Mouse (Mus musculus) frontal cortex, postnatal 36 days (tissue): ENCODE results near the gene Prkcd.

Experiments used
- DNase-seq, 2 experiments: peaks; one replicate each; pipeline ENCODE4 v3.0.0; 2022; ENCODE audit warnings: low spot score in 2 of 2

The Prkcd gene

GRCm38 (mm10) chr14:30575791-30576190 is 50.2 kb downstream of the Prkcd start:
- no peak for DNase-seq

- DNase-seq: peak; percentile 79 to 86
Measured at GRCm38 (mm10) chr14:30573983-30574584, 51.9 kb downstream of the Prkcd start.

GRCm38 (mm10) chr14:30573235-30573634 is 52.8 kb downstream of the Prkcd start:
- DNase-seq: no peak

DNA sequence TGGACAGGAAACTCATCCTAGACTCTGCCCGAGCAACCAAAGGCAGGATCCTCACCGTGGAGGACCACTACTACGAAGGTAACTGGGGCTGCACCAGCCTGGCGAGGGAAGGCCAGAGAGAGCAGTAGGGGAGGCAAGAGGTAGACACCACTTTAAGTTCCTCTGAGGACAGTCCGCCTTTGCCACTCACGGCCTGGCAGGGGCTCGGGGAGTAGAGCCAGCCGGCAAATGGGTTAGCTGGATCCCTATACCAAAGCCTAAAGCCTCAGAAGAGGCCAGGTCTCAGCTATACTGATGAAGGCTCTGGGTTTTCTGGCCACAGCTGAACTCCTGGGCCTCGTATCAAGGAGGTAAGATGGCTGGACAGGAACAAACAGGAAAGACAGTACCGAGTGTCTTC is 53.8 kb downstream of the Prkcd start:
- no peak for DNase-seq

DNA sequence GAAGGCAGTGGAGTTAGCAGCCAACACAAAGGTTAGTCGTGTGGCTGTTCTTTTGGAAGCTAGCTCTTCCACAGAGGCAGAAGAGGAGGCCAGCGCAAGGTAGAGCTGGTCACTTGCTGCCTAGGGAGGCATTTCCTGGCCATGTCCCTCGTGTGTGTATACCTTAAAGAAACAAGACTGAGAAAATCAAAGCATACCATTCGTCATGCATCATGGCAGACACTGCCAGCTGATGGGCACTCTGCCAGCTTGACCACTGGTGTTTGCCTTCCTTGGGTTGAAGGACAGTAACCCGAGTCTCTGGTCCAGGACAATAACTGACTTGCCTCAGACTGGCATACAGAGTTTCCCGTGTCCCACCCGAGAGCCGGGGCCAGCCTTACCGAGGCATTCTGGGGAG is 55.7 kb downstream of the Prkcd start:
- DNase-seq: no peak

DNA sequence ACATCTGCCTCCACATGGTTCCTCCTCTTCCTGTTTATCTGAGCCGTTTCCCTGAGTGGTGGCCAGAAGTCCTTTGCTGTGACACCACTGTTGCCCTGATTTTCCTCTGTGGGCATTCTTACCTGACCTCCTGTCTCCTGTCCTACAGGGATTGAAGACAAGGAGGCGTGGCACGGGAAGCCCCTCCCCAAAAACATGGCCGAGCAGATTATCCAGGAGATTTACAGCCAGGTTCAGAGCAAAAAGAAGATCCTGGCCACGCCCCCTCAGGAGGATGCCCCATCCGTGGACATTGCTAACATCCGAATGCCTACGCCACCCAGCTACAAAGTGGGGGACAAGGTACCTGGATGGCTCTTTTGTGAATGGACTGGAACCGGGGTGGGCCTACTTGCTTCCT is 58.0 kb downstream of the Prkcd start:
- DNase-seq: no peak

DNA sequence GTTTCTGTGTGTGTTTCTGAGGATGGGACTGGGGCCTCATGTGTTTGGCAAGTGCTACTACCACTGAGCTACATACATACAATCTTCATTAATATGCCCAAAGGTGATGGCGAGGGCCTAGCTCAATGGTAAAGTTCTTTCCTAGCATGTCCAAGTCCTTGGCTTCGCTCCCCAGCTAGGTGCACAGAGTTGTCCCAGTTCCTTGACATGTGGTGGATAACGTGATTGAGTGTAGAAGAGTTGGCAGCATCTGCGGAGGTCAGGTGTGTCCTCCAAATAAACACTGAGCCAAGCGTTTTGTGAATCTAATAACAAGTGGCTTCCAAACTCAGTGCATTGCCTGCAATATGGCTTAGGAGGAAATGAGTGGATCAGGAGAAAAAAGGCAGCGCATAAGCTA is 59.7 kb downstream of the Prkcd start:
- no peak for DNase-seq

DNA sequence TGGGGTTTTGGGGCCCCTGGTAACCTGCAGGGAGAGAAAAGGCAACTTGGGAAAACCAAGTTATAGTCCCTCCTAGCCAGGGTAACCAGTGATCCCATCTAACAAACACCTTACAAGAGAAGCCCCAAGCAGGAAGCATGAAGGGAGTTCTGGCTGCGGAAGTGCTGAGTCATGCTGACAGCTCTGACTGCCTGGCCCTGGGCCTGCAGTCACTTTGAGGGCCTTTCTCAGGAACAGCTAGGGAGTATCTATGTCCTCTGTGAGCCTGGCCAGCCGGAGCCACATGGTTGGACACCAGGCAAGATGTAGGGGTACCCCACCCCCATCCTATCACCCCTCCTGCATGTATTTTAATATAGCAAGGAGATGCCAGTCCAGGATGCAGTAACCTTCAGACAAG is 61.6 kb downstream of the Prkcd start:
- DNase-seq: peak; percentile 42 to 43

- DNase-seq: no peak
Measured at GRCm38 (mm10) chr14:30562343-30562742, 63.7 kb downstream of the Prkcd start.

DNA sequence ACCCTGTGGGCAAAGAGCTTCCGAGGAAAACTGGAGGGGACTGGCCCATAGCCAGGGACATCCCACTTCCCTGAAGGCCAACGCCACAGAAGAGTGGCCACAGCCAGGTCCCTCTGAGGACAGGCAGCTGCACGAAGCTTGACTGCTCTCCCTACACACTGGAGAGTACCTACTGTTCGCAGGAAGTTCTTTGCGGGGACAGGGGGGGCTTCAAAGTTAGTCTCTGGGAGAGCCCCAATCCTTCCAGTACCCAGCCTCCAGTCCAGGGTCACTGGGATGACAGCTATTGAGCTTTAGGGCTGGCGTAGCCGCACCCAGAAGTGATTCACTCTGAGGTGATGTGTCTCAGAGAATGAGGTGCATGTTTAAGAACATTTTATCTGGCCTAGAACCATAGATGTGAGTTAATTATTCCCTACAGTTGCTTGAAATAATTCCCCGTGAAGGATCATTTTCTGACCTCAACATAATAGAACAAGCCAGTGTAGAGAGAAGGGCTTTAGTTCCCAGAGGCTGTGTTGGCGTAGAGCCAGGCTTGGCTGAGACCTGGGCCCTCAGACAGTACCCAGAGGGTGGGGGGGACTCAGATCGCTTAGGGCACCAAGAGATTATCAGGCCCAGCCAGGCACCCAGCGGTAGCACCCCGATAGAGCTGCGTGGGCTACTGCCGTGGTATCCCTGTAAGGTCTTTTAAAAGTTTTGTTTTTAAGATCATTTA is 64.4 kb downstream of the Prkcd start:
- DNase-seq: no peak

DNA sequence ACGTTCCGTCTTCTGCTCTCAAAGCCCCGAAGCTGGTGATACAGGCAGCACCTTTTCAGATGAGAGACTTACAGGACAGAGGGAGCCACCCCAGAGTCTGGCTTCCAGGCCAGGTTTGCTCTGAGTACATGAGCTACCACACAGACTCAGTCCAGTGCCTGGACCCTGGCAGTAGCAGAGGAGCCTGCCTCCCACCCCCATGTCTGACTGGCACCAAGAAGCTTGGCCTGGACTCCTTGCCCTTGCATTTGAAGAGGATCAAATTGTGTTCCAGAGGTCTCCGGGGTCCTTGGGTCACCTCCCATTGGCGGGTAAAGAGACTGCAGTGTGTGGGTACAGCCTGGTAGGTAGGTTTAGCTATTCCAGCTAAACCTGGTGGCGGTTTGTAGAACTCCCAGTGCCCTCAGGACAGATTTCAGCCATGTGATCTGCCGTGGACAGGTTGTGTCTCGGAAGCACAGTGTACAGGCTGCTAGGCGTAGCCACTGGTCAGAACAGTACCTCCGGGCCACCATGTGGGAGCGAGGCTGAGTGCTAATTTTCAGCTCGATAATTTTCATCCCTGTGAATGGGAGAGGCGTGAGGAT is 65.1 kb downstream of the Prkcd start:
- DNase-seq: no peak

DNA sequence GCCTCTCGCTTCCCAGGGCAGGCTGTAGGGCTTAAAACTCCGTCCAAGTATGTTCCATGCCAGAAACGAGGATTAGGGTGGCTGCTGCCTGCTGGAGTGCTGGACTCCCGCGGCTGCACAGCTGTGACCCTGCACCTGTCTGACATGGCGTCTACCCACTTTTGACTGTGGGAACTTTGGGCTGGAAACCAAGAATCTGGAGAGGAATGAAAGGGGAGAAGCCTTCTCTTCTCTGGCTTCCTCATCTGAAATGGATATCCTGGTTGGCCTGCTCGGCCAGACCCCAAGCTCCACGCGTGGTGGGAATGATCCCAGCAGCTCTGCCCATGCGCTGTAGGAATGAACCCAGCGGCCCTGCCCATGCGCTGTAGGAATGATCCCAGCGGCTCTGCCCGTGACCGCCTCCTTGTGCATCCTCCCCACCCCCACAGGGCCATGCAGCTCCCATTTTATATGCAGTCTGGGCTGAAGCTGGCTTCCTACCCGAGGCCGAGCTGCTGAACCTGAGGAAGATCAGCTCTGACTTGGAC is 66.6 kb downstream of the Prkcd start:
- no peak for DNase-seq

- no peak for DNase-seq
Measured at GRCm38 (mm10) chr14:30557730-30558129, 68.3 kb downstream of the Prkcd start.

GRCm38 (mm10) chr14:30556651-30557050 is 69.4 kb downstream of the Prkcd start:
- DNase-seq: no peak

GRCm38 (mm10) chr14:30553185-30553584 is 72.8 kb downstream of the Prkcd start:
- no peak for DNase-seq

- no peak for DNase-seq
Measured at GRCm38 (mm10) chr14:30551981-30552380, 74.0 kb downstream of the Prkcd start.

GRCm38 (mm10) chr14:30551509-30551908 is 74.5 kb downstream of the Prkcd start:
- no peak for DNase-seq

GRCm38 (mm10) chr14:30550232-30551070 is 75.6 kb downstream of the Prkcd start:
- DNase-seq: no peak

GRCm38 (mm10) chr14:30549777-30550149 is 76.2 kb downstream of the Prkcd start:
- peak in 1 of 2 experiments; percentile 17 for DNase-seq

- peak; percentile 83 to 91 for DNase-seq
Measured at GRCm38 (mm10) chr14:30548965-30549776, 76.8 kb downstream of the Prkcd start.

- peak; percentile 63 to 81 for DNase-seq
Measured at GRCm38 (mm10) chr14:30548131-30548720, 77.8 kb downstream of the Prkcd start, which contains the start of gene Tkt. Gene Tkt (plus strand): TSS chr14:30548359.
